Mouse (Mus musculus) midbrain, embryonic 16.5 days (tissue): ENCODE measurements around the gene Oser1. TPM values are rescaled to one million over a fixed set of nuclear protein-coding genes. Genes with fewer than 3 reads are reported as not detected.
A peak's percentile ranks its signal among the peaks of the same experiment; 100 is the strongest.

Experiments
- ATAC-seq: fragments of 200-750 bp; cut with Nextera tagmentation; 2 replicates; pipeline ENCODE4 v1.8.0; 2017; ENCODE audit warnings: moderate TSS enrichment
- H3K27ac ChIP-seq: fragments of 300-500 bp; sonication (generic); 2 replicates; pipeline ENCODE4 v1.5.1; 2014; ENCODE audit warnings: mild to moderate bottlenecking, low read length, mixed read lengths
- H3K27me3 ChIP-seq: fragments of 300-500 bp; sonication (generic); 2 replicates; pipeline ENCODE4 v1.6.1; 2014; ENCODE audit warnings: low read depth, low read length, mixed read lengths; ENCODE audit not compliant: control insufficient read depth, insufficient read depth
- H3K36me3 ChIP-seq: fragments of 300-500 bp; sonication (generic); 2 replicates; pipeline ENCODE4 v1.6.1; 2014; ENCODE audit warnings: mild to moderate bottlenecking, low read length, moderate library complexity, mixed read lengths; ENCODE audit not compliant: control insufficient read depth, insufficient read depth
- H3K4me1 ChIP-seq: fragments of 300-500 bp; sonication (generic); 2 replicates; pipeline ENCODE4 v1.6.1; 2014; ENCODE audit warnings: mild to moderate bottlenecking, low read length, mixed read lengths; ENCODE audit not compliant: control insufficient read depth, insufficient read depth
- H3K4me2 ChIP-seq: fragments of 300-500 bp; sonication (generic); 2 replicates; pipeline ENCODE4 v1.6.1; 2014; ENCODE audit warnings: mild to moderate bottlenecking, low read length, mixed read lengths
- H3K4me3 ChIP-seq: fragments of 300-500 bp; sonication (generic); 2 replicates; pipeline ENCODE4 v1.5.1; 2014; ENCODE audit warnings: low read depth, mild to moderate bottlenecking, low read length, moderate library complexity, mixed read lengths
- H3K9ac ChIP-seq: fragments of 300-500 bp; sonication (generic); 2 replicates; pipeline ENCODE4 v1.6.1; 2014; ENCODE audit warnings: low read depth, low read length, mixed read lengths
- H3K9me3 ChIP-seq: fragments of 300-500 bp; sonication (generic); replicated peaks from 2 replicates; pipeline ENCODE4 v1.6.1; 2014; ENCODE audit warnings: mild to moderate bottlenecking, low read length, mixed read lengths; ENCODE audit not compliant: control insufficient read depth, poor library complexity, severe bottlenecking
- WGBS: fragments of 180-500 bp; shearing (Covaris S2); extraction: QIAGEN DNeasy Blood & Tissue Kit; methylation state at CpG from one replicate; pipeline ENCODE4 v1.1.7; 2014; 5-methylcytosine and 5-hydroxymethylcytosine counted together
- polyA plus RNA-seq: library from polyadenylated mRNA; unstranded; fragments of >200 nt; fragmentation: Nextera tagmentation; extraction: Ambion mirVana; gene quantifications from 2 replicates; pipeline ENCODE4 v1.2.1, GENCODE M21; 2015

Gene Oser1
- polyA plus RNA-seq, 1 experiment from 2014 or later = 75.8 TPM

GRCm38 (mm10) chr2:163399222-163399621 is 25.3 kb downstream of the Oser1 start:
- WGBS = 78% methylated on average over 8 of the region's 8 CpGs

GRCm38 (mm10) chr2:163398770-163399169 is 25.7 kb downstream of the Oser1 start:
- WGBS = 84% methylated on average over 3 of the region's 4 CpGs
- H3K4me2 ChIP-seq = no peak overlapping the region
- H3K4me1 ChIP-seq = no peaks in the 10 kb centered on the region
- H3K27ac ChIP-seq = no peak overlapping the region
- ATAC-seq = no peak
- no peaks in the 10 kb centered on the region for H3K36me3 ChIP-seq
- H3K27me3 ChIP-seq = no peaks in the 10 kb centered on the region
- H3K9me3 ChIP-seq = no peaks in the 10 kb centered on the region
- no peak overlapping the region for H3K9ac ChIP-seq
- no peak overlapping the region for H3K4me3 ChIP-seq

More at GRCm38 (mm10) chr2:163399222-163399621, 25.3 kb downstream of the Oser1 start:
- Histone ChIP-seq H3K9ac (no peak overlapping the region), H3K27ac (no peak overlapping the region), H3K4me1 (no peaks in the 10 kb centered on the region), H3K9me3 (no peaks in the 10 kb centered on the region), H3K27me3 (no peaks in the 10 kb centered on the region), H3K36me3 (no peaks in the 10 kb centered on the region), H3K4me2 (no peak overlapping the region), H3K4me3 (no peak overlapping the region)
- no peak for ATAC-seq

- no peak within 1 kb of the TSS for H3K4me3 ChIP-seq
- ATAC-seq = no peak
- H3K27me3 ChIP-seq = no peaks in the 10 kb centered on the region
- no peaks in the 10 kb centered on the region for H3K36me3 ChIP-seq
- H3K9ac ChIP-seq = no peak within 1 kb of the TSS
- 0 out of 2 replicates have a peak within 1 kb of the TSS, but pooled peaks have one; percentile 6 for H3K4me2 ChIP-seq
- H3K9me3 ChIP-seq = no peaks in the 10 kb centered on the region
- WGBS = 6% methylated on average over 10 of the region's 10 CpGs
- H3K27ac ChIP-seq = no peak within 1 kb of the TSS
- no peaks in the 10 kb centered on the region for H3K4me1 ChIP-seq
Observed at GRCm38 (mm10) chr2:163397905-163398304, 26.6 kb downstream of the Oser1 start, which contains the start of gene Jph2. Gene Jph2 (minus strand): TSS chr2:163397993.

GRCm38 (mm10) chr2:163397071-163397470 is 27.4 kb downstream of the Oser1 start:
- no peaks in the 10 kb centered on the region for H3K36me3 ChIP-seq
- WGBS = 91% methylated on average over 19 of the region's 19 CpGs
- no peak for ATAC-seq
- H3K27ac ChIP-seq = no peak overlapping the region
- no peak overlapping the region for H3K4me3 ChIP-seq
- H3K4me2 ChIP-seq = no peak overlapping the region
- H3K4me1 ChIP-seq = no peaks in the 10 kb centered on the region
- no peaks in the 10 kb centered on the region for H3K9me3 ChIP-seq
- no peak overlapping the region for H3K9ac ChIP-seq
- H3K27me3 ChIP-seq = no peaks in the 10 kb centered on the region

GRCm38 (mm10) chr2:163394977-163395376 is 29.5 kb downstream of the Oser1 start:
- no peak for ATAC-seq
- no peak overlapping the region for H3K9ac ChIP-seq
- no peak overlapping the region for H3K27ac ChIP-seq
- no peak overlapping the region for H3K4me3 ChIP-seq
- no peak overlapping the region for H3K4me2 ChIP-seq
- 79% methylated on average over 6 of the region's 6 CpGs for WGBS
- H3K9me3 ChIP-seq = no peaks in the 10 kb centered on the region
- no peaks in the 10 kb centered on the region for H3K36me3 ChIP-seq
- no peaks in the 10 kb centered on the region for H3K4me1 ChIP-seq
- H3K27me3 ChIP-seq = no peaks in the 10 kb centered on the region

- H3K36me3 ChIP-seq = no peaks in the 10 kb centered on the region
- no peaks in the 10 kb centered on the region for H3K4me1 ChIP-seq
- 75% methylated on average over 6 of the region's 6 CpGs for WGBS
- H3K27me3 ChIP-seq = no peaks in the 10 kb centered on the region
- no peak overlapping the region for H3K4me2 ChIP-seq
- ATAC-seq = no peak
- no peak overlapping the region for H3K9ac ChIP-seq
- no peaks in the 10 kb centered on the region for H3K9me3 ChIP-seq
- H3K27ac ChIP-seq = no peak overlapping the region
- no peak overlapping the region for H3K4me3 ChIP-seq
Observed at GRCm38 (mm10) chr2:163393976-163394375, 30.5 kb downstream of the Oser1 start.

GRCm38 (mm10) chr2:163393241-163393640 is 31.3 kb downstream of the Oser1 start:
- ATAC-seq = no peak
- 91% methylated on average over 10 of the region's 10 CpGs for WGBS
- H3K27me3 ChIP-seq = no peaks in the 10 kb centered on the region

GRCm38 (mm10) chr2:163392436-163392835 is 32.1 kb downstream of the Oser1 start:
- H3K27me3 ChIP-seq = no peaks in the 10 kb centered on the region
- H3K4me1 ChIP-seq = no peaks in the 10 kb centered on the region
- WGBS = 82% methylated on average over 6 of the region's 6 CpGs
- H3K9me3 ChIP-seq = no peaks in the 10 kb centered on the region
- no peak overlapping the region for H3K4me2 ChIP-seq
- H3K36me3 ChIP-seq = no peaks in the 10 kb centered on the region
- no peak overlapping the region for H3K9ac ChIP-seq
- no peak overlapping the region for H3K4me3 ChIP-seq
- no peak overlapping the region for H3K27ac ChIP-seq
- no peak for ATAC-seq

More at GRCm38 (mm10) chr2:163393241-163393640, 31.3 kb downstream of the Oser1 start:
- Histone ChIP-seq H3K9me3 (no peaks in the 10 kb centered on the region), H3K4me2 (no peak overlapping the region), H3K36me3 (no peaks in the 10 kb centered on the region), H3K4me1 (no peaks in the 10 kb centered on the region), H3K9ac (no peak overlapping the region), H3K27ac (no peak overlapping the region), H3K4me3 (no peak overlapping the region)

GRCm38 (mm10) chr2:163386423-163387190 is 37.9 kb downstream of the Oser1 start:
- 82% methylated on average over 15 of the region's 15 CpGs for WGBS
- Histone ChIP-seq H3K9me3 (no peaks in the 10 kb centered on the region), H3K4me2 (no peak overlapping the region), H3K36me3 (no peaks in the 10 kb centered on the region), H3K27me3 (no peaks in the 10 kb centered on the region), H3K9ac (no peak overlapping the region), H3K4me1 (no peaks in the 10 kb centered on the region), H3K27ac (no peak overlapping the region), H3K4me3 (no peak overlapping the region)
- ATAC-seq = no peak
